Mouse (Mus musculus) cerebellum, adult 2 months (tissue): ENCODE data around the gene Tspan33.

Experiments used
- CTCF ChIP-seq: fragments of 200-500 bp; IDR thresholded peaks from 2 replicates; pipeline ENCODE4 v1.5.1; 2011; ENCODE audit warnings: low read depth, mild to moderate bottlenecking, control low read depth, low read length, moderate library complexity, borderline replicate concordance; ENCODE audit not compliant: insufficient read depth
- POLR2A ChIP-seq: fragments of 200-500 bp; IDR thresholded peaks from 2 replicates; pipeline ENCODE4 v1.6.1; 2011; ENCODE audit warnings: low read length, control low read depth, borderline replicate concordance; ENCODE audit not compliant: insufficient read depth

- no peak for TF ChIP-seq POLR2A
- TF ChIP-seq CTCF: no peak
Measured at GRCm38 (mm10) chr6:29660662-29661307, 33.2 kb upstream of the Tspan33 start.
